Mouse (Mus musculus) activated CD4-positive, CD25-positive, alpha-beta regulatory T cell, adult 4 months (primary cell): Measurements from ENCODE around the gene Ankrd55. TPM values are rescaled to one million over a fixed set of nuclear protein-coding genes. Genes with fewer than 3 reads are reported as not detected.
"Not testable (repeated sequence)": the region's sequence is repeated elsewhere in the genome, so short reads cannot be mapped to it uniquely, and the experiment has no call there.

ENCODE experiments used
- ATAC-seq: one replicate; pipeline ENCODE4 v1.8.0; 2017
- polyA plus RNA-seq, 2 experiments: library from polyadenylated mRNA; unstranded; fragments of 100-300 nt; shearing (Covaris generic); gene quantifications; one replicate each; pipeline ENCODE4 v1.2.1; 2017

Ankrd55 gene
- polyA plus RNA-seq, 2 experiments from 2014 or later: 8.3 to 15.4 TPM

- ATAC-seq: no peak
Measured at GRCm38 (mm10) chr13:112294446-112294845, 6.2 kb downstream of the Ankrd55 start.

DNA sequence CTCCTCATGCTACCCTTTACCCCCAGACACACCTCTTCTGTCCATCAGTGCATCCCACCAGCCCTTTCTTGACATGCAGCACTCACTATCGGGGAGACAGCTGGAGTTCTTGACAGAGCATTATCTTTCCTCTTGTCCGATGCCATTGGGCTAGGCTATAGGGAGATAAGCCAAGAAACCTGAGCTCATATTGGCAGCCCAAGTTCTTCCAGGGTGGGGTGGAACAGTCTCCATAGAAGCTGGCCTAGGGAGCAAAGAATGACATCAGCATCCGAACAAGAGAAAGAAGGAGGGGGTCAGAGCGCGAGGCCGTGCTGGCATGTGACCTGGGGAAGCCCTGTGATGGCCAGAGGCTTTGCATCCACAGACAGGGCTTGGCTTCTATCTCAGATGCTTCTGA is 9.5 kb downstream of the Ankrd55 start:
- no peak for ATAC-seq

DNA sequence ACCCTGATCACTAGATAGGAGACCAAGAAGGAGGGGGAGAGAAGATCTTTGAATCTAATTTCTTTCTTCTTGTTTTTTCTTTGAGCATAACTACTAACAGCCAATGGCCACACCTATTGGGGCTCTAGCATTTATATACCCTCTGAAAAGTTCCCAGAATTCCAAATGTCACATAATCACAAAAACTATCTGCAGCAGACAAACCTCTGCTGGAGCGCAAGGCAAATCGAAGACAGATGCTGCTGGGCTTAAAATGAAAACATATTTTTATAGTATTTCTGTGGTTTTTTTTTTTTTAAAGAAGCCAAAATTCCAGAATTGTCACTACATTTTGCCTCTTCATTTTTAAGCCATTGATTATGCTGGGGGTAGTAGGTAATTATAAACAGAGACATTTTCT is 15.2 kb downstream of the Ankrd55 start:
- ATAC-seq: no peak

- ATAC-seq: peak; percentile 91
Measured at GRCm38 (mm10) chr13:112308672-112309071, 20.4 kb downstream of the Ankrd55 start.

DNA sequence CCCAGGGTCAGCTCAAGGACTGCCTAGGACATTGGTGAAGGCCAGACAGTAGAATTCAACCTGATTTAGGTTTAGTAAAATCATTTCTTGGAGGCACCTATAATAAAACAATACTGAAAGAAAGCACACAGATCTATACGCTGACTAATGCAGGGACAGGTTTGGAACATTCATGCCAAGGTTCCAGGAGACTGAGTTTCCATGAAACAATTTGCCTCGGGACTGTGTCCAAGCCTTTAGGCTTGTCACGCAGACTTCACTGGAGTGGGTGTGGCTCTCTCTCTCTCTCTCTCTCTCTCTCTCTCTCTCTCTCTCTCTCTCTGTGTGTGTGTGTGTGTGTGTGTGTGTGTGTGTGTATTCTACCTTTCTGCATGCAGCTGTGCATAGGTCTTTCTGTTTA is 23.4 kb downstream of the Ankrd55 start:
- ATAC-seq: not testable (repeated sequence)

DNA sequence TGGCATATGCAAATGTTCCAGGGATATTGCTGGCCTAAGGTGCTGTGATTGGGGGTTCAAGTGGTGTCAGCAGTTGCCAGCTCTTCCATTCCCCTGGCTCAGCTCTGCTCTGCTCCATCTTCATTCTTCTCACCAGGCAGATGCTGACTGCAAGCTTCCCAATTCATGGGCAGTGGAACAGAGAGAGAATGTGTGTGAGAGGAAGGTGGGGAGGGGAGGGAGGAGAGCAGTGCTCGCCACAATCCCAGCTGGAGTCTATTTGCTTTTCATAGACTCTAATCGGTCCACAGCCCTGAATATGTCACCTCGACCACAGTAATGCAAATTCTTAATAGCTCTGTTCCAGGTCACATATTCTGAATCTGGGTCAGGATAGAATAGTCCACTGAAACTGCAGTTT is 27.2 kb downstream of the Ankrd55 start:
- ATAC-seq: no peak

DNA sequence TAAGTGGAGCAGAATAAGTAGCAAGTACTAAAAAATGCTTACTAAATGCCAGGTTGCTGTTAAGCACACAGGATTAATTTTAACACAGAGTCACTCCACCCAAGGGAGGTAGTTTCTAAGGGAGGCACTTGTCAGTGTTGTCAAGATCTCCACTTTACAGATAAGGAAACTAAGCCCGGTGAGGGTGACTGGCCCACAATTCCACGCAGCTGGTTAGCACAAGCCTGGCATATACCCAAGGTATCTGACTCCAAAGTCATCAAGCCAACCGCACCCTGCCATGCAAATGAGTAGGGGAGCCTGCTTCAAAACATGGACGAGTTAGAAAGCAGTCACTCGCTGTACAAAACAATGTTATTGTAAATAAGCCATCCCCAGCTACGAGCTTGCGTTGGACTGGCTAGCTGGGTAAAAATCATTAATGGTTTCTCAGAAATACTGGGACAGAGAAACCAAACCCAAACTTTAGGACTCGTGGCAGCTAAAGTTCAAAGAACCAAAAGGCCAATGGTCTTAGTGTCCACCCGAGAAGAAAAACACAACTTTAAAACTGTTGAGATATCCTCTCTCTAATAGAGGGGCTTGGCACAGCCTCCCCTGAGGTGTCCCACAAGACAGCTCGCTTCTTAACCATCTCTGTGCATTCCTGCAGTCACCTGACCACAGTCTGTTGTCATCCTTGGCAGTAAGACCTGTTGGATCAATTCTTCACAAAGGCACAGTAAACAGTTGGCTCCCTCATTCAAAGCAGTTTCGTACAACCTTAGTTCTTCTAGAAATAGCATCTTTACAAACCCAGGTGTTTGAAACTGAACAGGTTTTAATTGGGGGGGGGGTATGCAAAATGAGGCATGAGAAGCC is 28.6 kb downstream of the Ankrd55 start:
- no peak for ATAC-seq

GRCm38 (mm10) chr13:112318124-112318523 is 29.9 kb downstream of the Ankrd55 start:
- peak; percentile 66 for ATAC-seq

DNA sequence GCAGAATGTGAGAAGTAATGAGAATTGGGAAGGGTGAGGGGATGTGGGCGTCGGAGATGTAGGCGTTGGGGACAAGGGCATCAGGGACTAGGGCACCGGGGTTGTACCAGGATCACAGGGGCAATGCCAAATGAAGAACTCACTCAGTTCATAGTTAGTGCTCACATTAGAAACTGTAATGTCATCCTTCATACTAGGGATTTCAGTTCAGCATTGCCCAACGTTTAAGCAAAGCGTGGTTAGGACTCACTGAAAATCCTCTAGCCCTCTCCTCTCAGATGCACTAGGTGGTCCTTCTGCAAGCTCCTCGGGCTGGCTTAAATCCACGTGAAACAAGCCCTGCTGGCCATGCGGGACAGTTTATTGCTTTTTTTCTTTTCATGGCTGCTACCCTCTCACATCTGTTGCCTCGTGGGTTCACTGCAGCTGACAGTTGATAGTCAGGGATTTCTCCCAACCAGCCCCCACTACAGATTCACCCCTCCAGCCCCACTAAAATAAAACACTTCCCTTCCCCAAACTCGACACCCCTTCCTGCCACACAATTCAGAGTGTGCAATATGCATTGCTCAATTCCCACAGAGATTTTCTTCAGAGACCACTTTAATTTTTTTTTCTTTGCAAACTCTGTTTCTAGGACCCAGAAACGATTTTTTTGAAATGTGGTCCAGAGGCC is 35.5 kb downstream of the Ankrd55 start:
- ATAC-seq: no peak

DNA sequence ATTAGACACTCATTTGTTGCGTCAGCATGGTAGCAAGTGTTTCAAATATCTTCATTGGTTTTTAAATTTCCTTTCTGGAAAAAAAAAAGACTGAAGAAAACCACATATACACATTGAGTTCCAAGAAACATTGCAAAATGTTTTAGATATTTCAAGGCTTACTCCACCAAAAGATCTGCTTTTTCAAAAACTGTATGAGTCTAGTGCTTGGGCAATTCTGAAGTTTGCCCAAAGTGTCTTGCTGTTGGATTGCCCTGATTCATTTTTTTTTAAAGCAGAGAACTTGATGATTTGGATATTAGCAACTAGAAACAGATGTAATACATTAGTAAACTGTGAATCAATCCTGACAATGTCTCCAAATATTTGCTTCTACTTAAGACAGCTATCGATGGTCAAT is 36.9 kb downstream of the Ankrd55 start:
- ATAC-seq: no peak

- ATAC-seq: no peak
Measured at GRCm38 (mm10) chr13:112326403-112326802, 38.2 kb downstream of the Ankrd55 start.

GRCm38 (mm10) chr13:112326977-112327376 is 38.7 kb downstream of the Ankrd55 start:
- ATAC-seq: no peak

DNA sequence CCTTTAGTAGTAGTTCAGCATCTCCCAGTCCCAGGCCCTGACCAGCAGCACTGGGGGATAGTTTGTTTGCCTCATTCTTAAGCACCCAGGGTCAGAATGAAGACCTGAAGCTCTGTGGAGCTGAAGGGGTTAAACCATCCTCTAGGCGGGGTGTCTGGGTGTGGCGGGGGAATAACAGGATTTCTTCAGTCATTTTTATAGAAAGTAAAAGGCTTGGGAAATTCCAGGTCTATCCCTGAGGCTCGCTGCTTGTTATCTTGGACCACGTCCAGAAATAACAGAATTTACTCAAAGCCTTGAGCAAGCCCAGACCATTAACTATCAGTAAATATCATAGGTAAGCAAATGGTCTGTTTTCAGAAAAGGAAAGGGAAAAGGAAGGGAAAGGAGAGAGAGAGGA is 39.3 kb downstream of the Ankrd55 start:
- no peak for ATAC-seq

GRCm38 (mm10) chr13:112330257-112330656 is 42.0 kb downstream of the Ankrd55 start:
- ATAC-seq: no peak

GRCm38 (mm10) chr13:112330919-112331681 is 42.8 kb downstream of the Ankrd55 start:
- ATAC-seq: no peak

GRCm38 (mm10) chr13:112331682-112332061 is 43.4 kb downstream of the Ankrd55 start:
- ATAC-seq: no peak

DNA sequence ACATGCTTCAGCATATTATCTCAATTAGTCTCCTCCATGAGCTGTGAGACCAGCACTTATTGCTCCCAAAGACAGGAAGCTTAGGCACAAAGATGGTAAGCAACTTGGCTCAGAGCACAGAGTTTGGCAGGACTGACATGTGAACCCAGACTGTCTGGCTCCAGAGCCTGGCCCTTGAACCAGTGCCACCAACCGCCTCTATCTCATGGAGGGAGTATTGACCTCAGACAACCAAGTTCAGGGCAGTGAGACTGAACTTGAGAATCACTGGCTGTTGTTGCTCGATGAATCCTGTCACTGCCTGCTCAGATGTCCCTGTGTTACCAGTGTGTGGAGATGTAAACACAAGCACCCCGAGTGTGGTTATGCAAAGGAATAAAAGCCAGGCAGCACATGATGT is 47.3 kb downstream of the Ankrd55 start:
- no peak for ATAC-seq

DNA sequence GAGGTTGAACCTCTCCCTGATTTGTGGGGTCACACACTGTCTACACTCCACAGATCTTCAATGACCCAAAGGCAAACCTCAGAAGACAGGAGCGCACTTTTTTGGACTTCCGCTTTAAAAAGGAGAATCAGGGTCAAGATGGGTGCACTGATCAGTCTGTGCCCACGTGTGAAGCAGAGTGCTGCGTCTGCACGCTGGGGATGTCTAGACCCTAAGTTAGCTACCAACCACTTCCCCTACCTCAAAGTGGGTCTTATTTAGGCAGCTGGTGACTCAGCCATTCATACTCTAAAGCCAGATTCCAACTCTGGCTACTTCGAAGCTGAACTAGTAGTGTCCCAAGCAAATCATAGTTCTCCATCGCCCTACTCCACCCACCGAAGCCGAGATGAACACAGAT is 48.9 kb downstream of the Ankrd55 start:
- no peak for ATAC-seq

DNA sequence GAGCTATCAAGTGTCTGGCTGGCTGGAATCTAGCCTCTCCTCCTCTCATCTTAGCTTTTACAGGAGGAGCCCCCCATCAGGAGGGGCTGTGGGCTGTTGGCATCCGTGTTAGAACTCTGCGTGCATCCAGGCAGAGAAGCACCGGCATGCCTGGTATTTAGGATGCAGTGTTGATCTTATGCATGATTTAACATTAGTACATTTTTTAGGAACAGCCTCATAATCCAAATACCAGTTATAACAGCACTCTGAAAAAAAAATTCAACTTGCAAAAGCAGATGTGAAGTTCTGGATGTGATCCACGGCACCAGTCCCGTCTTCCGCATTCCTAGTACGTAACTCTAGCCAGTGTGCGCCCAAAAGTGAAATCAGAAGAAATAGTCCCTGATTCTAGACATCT is 52.0 kb downstream of the Ankrd55 start:
- ATAC-seq: no peak

GRCm38 (mm10) chr13:112340761-112341160 is 52.5 kb downstream of the Ankrd55 start:
- ATAC-seq: no peak

- peak; percentile 72 for ATAC-seq
Measured at GRCm38 (mm10) chr13:112342971-112343627, 54.8 kb downstream of the Ankrd55 start.

GRCm38 (mm10) chr13:112343628-112344009 is 55.4 kb downstream of the Ankrd55 start:
- no peak for ATAC-seq
